Comparison of ENCODE assay signal across 19 mouse cellular contexts in genomic region chr13:70740281-70741240, GRCm38 (mm10).
DNase-seq lines count a peak whose midpoint lies in the region; ATAC-seq and TF ChIP-seq lines count a peak whose summit lies in the region.
"Had no signal": no experiment of that assay in that cellular context is flagged by ENCODE, and none has a peak within 500 bp of the region (broad histone marks: within the 10 kb centered on the region; RNA-seq: fewer than 3 reads in every experiment).

No protein-coding gene starts in this region.

- H3K36me3 ChIP-seq in heart, embryonic 10.5 days, result no peaks in the 10 kb centered on the region
- H3K36me3 ChIP-seq in kidney, embryonic 15.5 days, result peaks cover 2% of the 10 kb centered on the region
- H3K36me3 ChIP-seq in embryonic facial prominence, embryonic 10.5 days (replicated peaks), result no peaks in the 10 kb centered on the region
- H3K36me3 ChIP-seq in limb, embryonic 14.5 days (ENCODE audit: control insufficient read depth, insufficient read depth, low read length), result no peaks in the 10 kb centered on the region
- H3K36me3 ChIP-seq: embryonic facial prominence, embryonic 15.5 days; liver, embryonic 13.5 days; neural tube, embryonic 12.5 days had no signal

- peak overlapping the region; percentile 40 for H3K4me3 ChIP-seq in heart, embryonic 10.5 days
- no peak overlapping the region for H3K4me3 ChIP-seq in kidney, embryonic 15.5 days (replicated peaks)
- H3K4me3 ChIP-seq in embryonic facial prominence, embryonic 10.5 days, result no peak overlapping the region
- no peak overlapping the region for H3K4me3 ChIP-seq in limb, embryonic 14.5 days (replicated peaks; ENCODE audit: low read length)
- H3K4me3 ChIP-seq: embryonic facial prominence, embryonic 15.5 days; layer of hippocampus, adult 2 months; liver, embryonic 13.5 days; neural tube, embryonic 12.5 days had no signal

- no peak for ATAC-seq in kidney, embryonic 15.5 days (replicated peaks; ENCODE audit: low FRiP score)
- peak; percentile 80 for ATAC-seq in limb, embryonic 14.5 days (ENCODE audit: low FRiP score, low read depth)
- ATAC-seq: forebrain, embryonic 14.5 days; inflammation-experienced regulatory T-cells, adult 6 months had no signal

- 30% methylated on average over 17 of the region's 17 CpGs for WGBS in heart, embryonic 10.5 days
- WGBS in kidney, embryonic 15.5 days, result 31% methylated on average over 17 of the region's 17 CpGs
- 72% methylated on average over 17 of the region's 17 CpGs for WGBS in embryonic facial prominence, embryonic 10.5 days
- 31% methylated on average over 17 of the region's 17 CpGs for WGBS in limb, embryonic 14.5 days

- H3K4me2 ChIP-seq in kidney, embryonic 15.5 days, result peak overlapping the region; percentile 21
- peak overlapping the region; percentile 31; the same call in 1 of the 2 replicates for H3K4me2 ChIP-seq in limb, embryonic 14.5 days (replicated peaks; ENCODE audit: low read depth, low read length, severe bottlenecking)
- H3K4me2 ChIP-seq: embryonic facial prominence, embryonic 15.5 days; liver, embryonic 13.5 days; midbrain, embryonic 11.5 days; neural tube, embryonic 12.5 days had no signal

- H3K27ac ChIP-seq in heart, embryonic 10.5 days, result peak overlapping the region; percentile 26; the same call in 1 of the 2 replicates
- H3K27ac ChIP-seq in kidney, embryonic 15.5 days, result no peak overlapping the region
- peak overlapping the region; percentile 21 for H3K27ac ChIP-seq in embryonic facial prominence, embryonic 10.5 days (replicated peaks)
- peak overlapping the region; percentile 15; the same call in 1 of the 2 replicates for H3K27ac ChIP-seq in limb, embryonic 14.5 days (replicated peaks; ENCODE audit: low read depth, low read length)
- H3K27ac ChIP-seq: embryonic facial prominence, embryonic 15.5 days; layer of hippocampus, adult 2 months; liver, embryonic 13.5 days; neural tube, embryonic 12.5 days had no signal

- intact Hi-C loops in left cerebral cortex, postnatal 10 days (cut with DNase I), result no loop called here

- peaks cover 28% of the 10 kb centered on the region for H3K4me1 ChIP-seq in heart, embryonic 10.5 days
- peaks cover 16% of the 10 kb centered on the region for H3K4me1 ChIP-seq in kidney, embryonic 15.5 days
- H3K4me1 ChIP-seq in embryonic facial prominence, embryonic 10.5 days, result peaks cover 35% of the 10 kb centered on the region
- peaks cover 29% of the 10 kb centered on the region for H3K4me1 ChIP-seq in limb, embryonic 14.5 days (ENCODE audit: control insufficient read depth, insufficient read depth, low read length)
- H3K4me1 ChIP-seq: liver, embryonic 13.5 days; neural tube, embryonic 12.5 days had no signal

- TF ChIP-seq POLR2A in limb, embryonic 14.5 days (IDR thresholded peaks at IDR 0.05; ENCODE audit: borderline replicate concordance, extremely low read depth, insufficient read depth, insufficient read length), result no peak

- H3K9ac ChIP-seq in kidney, embryonic 15.5 days, result no peak overlapping the region
- H3K9ac ChIP-seq in limb, embryonic 14.5 days (ENCODE audit: low read depth, low read length, severe bottlenecking), result no peak overlapping the region
- H3K9ac ChIP-seq: embryonic facial prominence, embryonic 15.5 days; liver, embryonic 13.5 days; neural tube, embryonic 12.5 days had no signal

- H3K27me3 ChIP-seq in heart, embryonic 10.5 days (ENCODE audit: insufficient read depth, poor library complexity, severe bottlenecking), result peaks cover 50% of the 10 kb centered on the region
- no peaks in the 10 kb centered on the region for H3K27me3 ChIP-seq in kidney, embryonic 15.5 days
- no peaks in the 10 kb centered on the region; the same call in 1 of the 2 replicates for H3K27me3 ChIP-seq in embryonic facial prominence, embryonic 10.5 days (replicated peaks; ENCODE audit: low read depth, poor library complexity, severe bottlenecking)
- no peaks in the 10 kb centered on the region for H3K27me3 ChIP-seq in limb, embryonic 14.5 days (ENCODE audit: control insufficient read depth, insufficient read depth, low read length)
- H3K27me3 ChIP-seq: liver, embryonic 13.5 days; neural tube, embryonic 12.5 days had no signal

- no peaks in the 10 kb centered on the region for H3K9me3 ChIP-seq in heart, embryonic 10.5 days
- H3K9me3 ChIP-seq in kidney, embryonic 15.5 days (replicated peaks), result no peaks in the 10 kb centered on the region
- no peaks in the 10 kb centered on the region for H3K9me3 ChIP-seq in embryonic facial prominence, embryonic 10.5 days
- H3K9me3 ChIP-seq in limb, embryonic 14.5 days (ENCODE audit: control insufficient read depth, low read length), result no peaks in the 10 kb centered on the region
- H3K9me3 ChIP-seq: embryonic facial prominence, embryonic 15.5 days; liver, embryonic 13.5 days; neural tube, embryonic 12.5 days had no signal

- DNase-seq in heart, embryonic 10.5 days (ENCODE audit: low spot score), result peak; percentile 82
- no peak for DNase-seq in heart, adult 18-20 months
- no peak for DNase-seq in kidney, adult 8-10 months
- DNase-seq in embryonic facial prominence, embryonic 10.5 days (ENCODE audit: low spot score), result peak; percentile 50
- peak; percentile 52 for DNase-seq in limb, embryonic 14.5 days (ENCODE audit: low spot score)
- DNase-seq in left cerebral cortex, postnatal 10 days (ENCODE audit: extremely low spot score in 1 of 2, low spot score in 2 of 2), result no peak
- DNase-seq in thymus, postnatal 14 days, result no peak
- DNase-seq: adrenal gland, adult 8-10 months; B cell, adult 2 months; cerebellum, adult 9-10 months; liver, embryonic 13.5 days; lung, postnatal 14 days had no signal

Comparison
In these comparisons a context has a peak if more than half of its experiments do, and no peak if none do; other contexts are left out.
1. DNase-seq: peak in heart, embryonic 10.5 days (single experiment), embryonic facial prominence, embryonic 10.5 days (single experiment) and limb, embryonic 14.5 days (single experiment); none in heart, adult 18-20 months (0 of 2), kidney, adult 8-10 months (0 of 2), left cerebral cortex, postnatal 10 days (0 of 2) and thymus, postnatal 14 days (single experiment).